Mouse (Mus musculus): ENCODE measurements at regions not wholly inside any gene's neighbourhood (a gene's known extent, or its start where the extent isn't known, plus 50 kb on each side); places are given as distances from the start of the nearest gene placed in this dataset.

DNA sequence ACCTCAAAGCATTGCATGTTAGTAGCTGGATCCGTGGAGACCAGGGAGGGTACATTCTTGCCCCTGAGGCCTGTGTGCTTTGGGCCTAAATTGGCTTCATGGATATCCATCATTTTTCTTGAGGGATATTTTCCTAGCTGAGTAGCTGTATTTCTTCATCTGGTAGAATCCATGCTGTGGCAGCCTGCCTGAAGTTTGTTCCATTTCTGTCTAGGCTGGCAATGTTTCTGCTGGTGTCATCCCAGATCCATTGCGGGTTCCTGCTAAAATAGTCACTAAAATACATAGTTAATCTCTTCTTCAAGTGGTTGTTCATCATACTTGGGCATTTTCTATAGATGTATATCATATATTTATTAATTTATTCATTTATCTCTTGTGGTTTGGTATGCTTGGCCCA is 253.7 kb downstream of the Olfm4 start:
- TF ChIP-seq POLR2A (IDR thresholded peaks at IDR 0.05; ENCODE audit: extremely low read depth, insufficient read depth, low read length): no peak
- TF ChIP-seq CTCF (IDR thresholded peaks at IDR 0.05; ENCODE audit: extremely low read depth, insufficient read depth, low read length): no peak
